Mouse (Mus musculus) spleen, adult 2 months (tissue): Measurements from ENCODE around the gene Rptn. TPM values are rescaled to one million over a fixed set of nuclear protein-coding genes. Genes with fewer than 3 reads are reported as not detected.
A peak's percentile ranks its signal among the peaks of the same experiment; 100 is the strongest.
"Not testable (repeated sequence)": the region's sequence is repeated elsewhere in the genome, so short reads cannot be mapped to it uniquely, and the experiment has no call there.

Experiments used
- DNase-seq, 2 experiments: peaks; one replicate each; pipeline versions ENCODE4 v3.0.0 to v3.0.0-alpha.2; 2012 to 2021; ENCODE audit warnings: low spot score in 2 of 2, low read depth in 1 of 2
- H3K27ac ChIP-seq: fragments of 200-500 bp; 2 replicates; pipeline ENCODE4 v1.5.1; 2012; ENCODE audit warnings: low read length, inconsistent platforms; ENCODE audit not compliant: insufficient read depth
- H3K27me3 ChIP-seq: fragments of 200-500 bp; 2 replicates; pipeline ENCODE4 v1.6.1; 2012; ENCODE audit warnings: mild to moderate bottlenecking, moderate library complexity, low read length, inconsistent platforms; ENCODE audit not compliant: control insufficient read depth, insufficient read depth
- H3K36me3 ChIP-seq: fragments of 200-500 bp; 2 replicates; pipeline ENCODE4 v1.6.1; 2012; ENCODE audit warnings: mild to moderate bottlenecking, low read length, inconsistent platforms; ENCODE audit not compliant: control insufficient read depth, insufficient read depth
- H3K4me1 ChIP-seq: fragments of 200-500 bp; 2 replicates; pipeline ENCODE4 v1.6.1; 2011; ENCODE audit warnings: inconsistent platforms; ENCODE audit not compliant: control insufficient read depth, insufficient read depth, insufficient read length
- H3K4me3 ChIP-seq: fragments of 200-500 bp; 2 replicates; pipeline ENCODE4 v1.5.1; 2011; ENCODE audit warnings: mild to moderate bottlenecking, inconsistent platforms; ENCODE audit not compliant: insufficient read depth, insufficient read length; ENCODE audit errors: extremely low read depth
- CTCF ChIP-seq: fragments of 200-500 bp; IDR thresholded peaks from 2 replicates; pipeline ENCODE4 v1.5.1; 2011; ENCODE audit warnings: mild to moderate bottlenecking, inconsistent platforms; ENCODE audit not compliant: insufficient read depth, insufficient read length, insufficient replicate concordance; ENCODE audit errors: extremely low read depth
- POLR2A ChIP-seq: fragments of 200-500 bp; IDR thresholded peaks from 2 replicates; pipeline ENCODE4 v1.6.1; 2011; ENCODE audit warnings: low read depth, low read length, inconsistent platforms
- WGBS: fragments of 180-500 bp; shearing (Covaris S2); methylation state at CpG from one replicate; pipeline ENCODE4 v1.1.7; 2018; 5-methylcytosine and 5-hydroxymethylcytosine counted together
- polyA plus RNA-seq: library from polyadenylated mRNA; depleted of rRNA; stranded (reverse); fragments of >200 nt; gene quantifications from 2 replicates; pipeline ENCODE4 v1.2.3, GENCODE M21; 2012

Gene Rptn
- polyA plus RNA-seq, 1 experiment: not detected

- peaks cover 22% of the 10 kb centered on the region for H3K27me3 ChIP-seq
- WGBS: 87% methylated on average over 1 of the region's 1 CpGs
- no peak within 1 kb of the TSS for H3K27ac ChIP-seq
- no peak for DNase-seq
- H3K36me3 ChIP-seq: no peaks in the 10 kb centered on the region
- H3K4me3 ChIP-seq: no peak within 1 kb of the TSS
- H3K4me1 ChIP-seq: peaks cover 6% of the 10 kb centered on the region; the same call in 1 of the 2 replicates
- TF ChIP-seq POLR2A: no peak
- no peak for TF ChIP-seq CTCF
These were observed 48.5 kb downstream of the Rptn start, which contains the start of gene Tchh for GRCm38 (mm10) chr3:93442030-93442429. Tchh (plus strand) TSS chr3:93442330.

- Histone ChIP-seq H3K4me3 (no peak overlapping the region), H3K27ac (no peak overlapping the region), H3K27me3 (peaks cover 26% of the 10 kb centered on the region), H3K36me3 (no peaks in the 10 kb centered on the region), H3K4me1 (peaks cover 6% of the 10 kb centered on the region; the same call in 1 of the 2 replicates)
- TF ChIP-seq CTCF: no peak
- no peak for TF ChIP-seq POLR2A
- WGBS: 1% methylated on average over 38 of the region's 38 CpGs
- no peak for DNase-seq
These were observed 50.1 kb downstream of the Rptn start for GRCm38 (mm10) chr3:93443501-93444101.

- Histone ChIP-seq H3K4me3 (peak overlapping the region; percentile 45), H3K27me3 (peaks cover 26% of the 10 kb centered on the region), H3K27ac (no peak overlapping the region), H3K4me1 (peaks cover 6% of the 10 kb centered on the region; the same call in 1 of the 2 replicates), H3K36me3 (no peaks in the 10 kb centered on the region)
- WGBS: under 1% methylated on average over 56 of the region's 56 CpGs
- no peak for TF ChIP-seq CTCF
- TF ChIP-seq POLR2A: no peak
- no peak for DNase-seq
These were observed 51.1 kb downstream of the Rptn start for GRCm38 (mm10) chr3:93444343-93445164.

- no peak for DNase-seq
- Histone ChIP-seq H3K27me3 (peaks cover 26% of the 10 kb centered on the region), H3K4me1 (peaks cover 6% of the 10 kb centered on the region; the same call in 1 of the 2 replicates), H3K27ac (no peak overlapping the region), H3K4me3 (peak overlapping the region; percentile 45; the same call in 1 of the 2 replicates), H3K36me3 (no peaks in the 10 kb centered on the region)
- TF ChIP-seq CTCF (no peak), POLR2A (no peak)
- WGBS: 4% methylated on average over 36 of the region's 36 CpGs
These were observed 51.7 kb downstream of the Rptn start for GRCm38 (mm10) chr3:93445165-93445705.

GRCm38 (mm10) chr3:93446128-93446755, 52.7 kb downstream of the Rptn start:
- TF ChIP-seq POLR2A: no peak
- no peak for TF ChIP-seq CTCF
- Histone ChIP-seq H3K27ac (no peak overlapping the region), H3K36me3 (no peaks in the 10 kb centered on the region), H3K4me3 (no peak overlapping the region), H3K27me3 (peaks cover 26% of the 10 kb centered on the region), H3K4me1 (peaks cover 6% of the 10 kb centered on the region; the same call in 1 of the 2 replicates)
- WGBS: 4% methylated on average over 54 of the region's 54 CpGs
- no peak for DNase-seq

- 4% methylated on average over 32 of the region's 32 CpGs for WGBS
- H3K4me3 ChIP-seq, H3K36me3 ChIP-seq, H3K27ac ChIP-seq, H3K4me1 ChIP-seq, DNase-seq: not testable (repeated sequence)
- H3K27me3 ChIP-seq: peaks cover 26% of the 10 kb centered on the region
These were observed 53.2 kb downstream of the Rptn start for GRCm38 (mm10) chr3:93446756-93447137.
